Mouse (Mus musculus) right cerebral cortex, postnatal 25 days (tissue): Measurements from ENCODE around the gene Ptpre.
"Not testable (repeated sequence)": the region's sequence is repeated elsewhere in the genome, so short reads cannot be mapped to it uniquely, and the experiment has no call there.

Experiments used
- DNase-seq: peaks from one replicate; pipeline ENCODE4 v3.0.0; 2022

The Ptpre gene

GRCm38 (mm10) chr7:135537341-135537901, at the start of gene Ptpre:
Gene Ptpre, plus strand, starts transcription at chr7:135537481.
- DNase-seq = peak; percentile 91

DNA sequence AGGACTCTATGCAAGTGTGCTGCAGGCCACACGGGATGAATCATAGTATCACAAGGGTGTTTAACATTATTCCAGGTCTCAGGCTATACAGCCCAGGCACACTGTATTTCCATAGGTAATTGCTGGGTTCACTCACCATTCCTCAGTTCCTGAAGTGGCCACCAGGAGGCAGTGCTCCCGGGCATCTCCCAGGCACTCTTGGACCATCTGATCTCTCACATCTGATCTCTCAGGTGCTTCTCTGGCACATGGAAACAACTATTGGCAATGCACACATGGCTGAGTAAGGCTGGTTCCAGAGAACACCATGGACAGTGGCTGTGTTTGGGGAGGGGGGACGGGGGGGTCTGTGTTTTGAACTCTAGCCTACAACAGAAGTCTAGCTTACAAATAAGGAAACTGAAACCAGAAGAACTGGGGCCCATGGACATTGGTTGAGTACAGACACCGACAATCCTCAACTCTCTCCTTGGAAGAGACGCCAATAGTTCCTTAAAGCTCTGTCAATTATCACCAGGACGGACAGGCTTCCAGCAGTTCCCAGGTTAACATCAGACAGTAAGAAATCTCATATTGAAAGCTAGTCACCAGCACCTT, 49.0 kb upstream of the Ptpre start:
- DNase-seq = no peak

GRCm38 (mm10) chr7:135489724-135490499, 47.4 kb upstream of the Ptpre start:
- no peak for DNase-seq

DNA sequence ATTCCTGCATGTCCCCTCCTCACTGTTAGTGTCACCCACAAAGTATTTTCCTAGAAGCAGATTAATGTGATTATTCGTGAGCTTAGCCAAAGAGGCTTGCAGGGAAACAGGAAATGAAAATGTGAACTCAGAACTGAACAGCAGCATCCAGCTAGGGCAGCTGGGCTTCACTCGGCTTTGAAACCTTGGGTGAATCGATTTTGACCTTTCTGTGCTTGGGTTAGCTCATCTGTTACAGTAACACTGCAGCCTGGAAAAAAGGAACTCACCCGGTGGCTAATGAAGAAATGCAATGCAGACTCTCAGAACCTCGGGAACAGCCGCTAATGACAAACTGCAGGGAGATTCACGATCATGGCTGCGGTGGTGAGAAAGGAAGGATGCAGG, 46.8 kb upstream of the Ptpre start:
- DNase-seq = no peak

DNA sequence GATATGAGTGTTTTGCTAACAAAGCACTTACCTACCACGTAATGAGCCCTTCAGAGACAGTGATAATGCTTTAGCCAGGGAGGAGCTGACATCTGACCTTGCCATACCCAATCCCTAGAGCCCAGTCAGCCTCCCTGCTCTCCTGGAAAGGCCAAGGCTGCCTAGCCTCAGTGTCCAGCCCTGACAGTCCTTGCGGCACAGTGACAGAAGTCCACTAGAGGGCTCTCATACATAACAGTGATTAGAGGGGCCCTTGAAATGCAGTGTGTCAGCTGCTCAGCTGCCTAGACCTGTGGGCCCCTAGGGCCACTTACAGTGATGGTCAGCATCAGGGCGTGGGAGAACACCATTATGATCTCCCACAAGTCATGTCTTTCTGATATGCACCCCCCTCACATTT, 42.0 kb upstream of the Ptpre start:
- no peak for DNase-seq

GRCm38 (mm10) chr7:135498565-135499186, 38.6 kb upstream of the Ptpre start:
- no peak for DNase-seq

GRCm38 (mm10) chr7:135499403-135499802, 37.9 kb upstream of the Ptpre start:
- DNase-seq = no peak

DNA sequence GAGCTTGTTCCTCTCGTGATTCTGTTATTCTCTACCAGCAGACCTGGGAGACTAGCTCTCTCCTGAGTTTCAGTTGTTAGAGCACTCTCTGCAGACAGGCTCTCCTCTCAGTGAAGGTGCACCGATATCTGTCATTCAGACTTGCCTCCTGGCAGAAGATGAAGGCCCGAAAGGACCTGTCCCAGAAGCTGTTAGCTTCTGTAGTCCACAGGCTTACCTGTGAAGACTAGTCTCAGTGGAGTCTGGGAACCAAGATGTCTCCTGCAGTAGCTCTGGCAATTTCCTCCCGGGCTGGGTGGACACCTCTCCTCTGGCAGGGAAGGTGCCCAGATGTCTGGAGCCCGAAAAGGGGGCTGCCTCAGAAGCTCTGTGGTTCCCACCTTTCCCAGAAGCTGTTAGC, 30.8 kb upstream of the Ptpre start:
- DNase-seq = not testable (repeated sequence)

DNA sequence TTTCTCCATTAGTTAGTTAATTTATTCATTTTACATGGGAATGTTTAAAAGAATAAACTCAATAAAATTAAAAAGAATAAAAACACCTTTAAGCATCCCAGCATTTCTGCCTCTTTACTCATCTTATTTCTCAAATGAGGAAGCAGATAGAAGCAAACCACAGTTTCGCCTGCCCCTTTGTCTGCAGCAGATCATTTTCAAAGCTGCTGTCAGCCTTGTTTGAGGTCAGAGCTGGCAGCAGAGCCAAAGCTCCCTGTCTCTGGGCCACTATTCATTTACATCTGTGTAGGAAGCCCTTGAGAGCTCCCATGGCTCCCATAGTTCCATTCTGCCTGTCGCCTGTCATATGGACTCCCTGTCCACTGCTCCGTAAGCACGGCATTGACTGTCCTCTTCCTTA, 28.7 kb upstream of the Ptpre start:
- no peak for DNase-seq

DNA sequence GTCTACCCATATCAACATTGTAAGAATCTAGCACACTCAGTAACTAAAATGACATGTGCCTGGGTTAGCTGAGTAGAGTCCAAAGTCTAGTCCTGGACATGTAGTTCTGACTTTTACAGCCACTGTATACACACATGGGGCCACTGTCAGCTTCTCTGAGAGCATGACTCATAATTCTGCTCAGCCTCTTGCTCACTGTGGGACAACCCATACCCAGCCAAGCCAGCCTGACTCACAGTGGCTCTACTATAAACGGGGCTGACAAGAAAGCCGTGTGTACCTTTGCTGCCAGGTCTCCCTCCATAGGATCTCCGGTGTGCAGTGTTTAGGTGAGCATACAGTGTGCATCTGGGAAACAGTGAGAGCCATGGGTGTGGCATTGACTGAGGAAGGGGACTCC, 28.0 kb upstream of the Ptpre start:
- no peak for DNase-seq

DNA sequence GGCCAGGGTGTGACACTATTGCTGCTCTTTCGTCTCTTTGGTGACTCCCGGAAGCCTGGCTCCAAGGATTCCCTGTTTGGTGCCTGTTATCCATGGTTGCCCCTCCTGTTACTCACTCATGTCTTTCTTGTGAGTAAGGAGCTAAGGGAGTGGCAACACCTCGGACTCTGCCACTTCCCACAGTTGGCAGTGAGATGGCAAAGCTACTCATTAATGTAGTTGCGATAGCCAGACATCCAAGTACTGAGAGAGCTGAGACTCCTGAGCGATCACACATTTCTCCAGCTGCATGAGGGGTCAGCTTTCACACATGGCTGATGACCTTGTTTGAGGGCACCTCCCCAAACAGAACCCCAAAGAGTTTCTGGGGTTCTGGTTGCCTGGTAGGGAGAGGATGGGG, 26.9 kb upstream of the Ptpre start:
- no peak for DNase-seq

- DNase-seq = no peak
Observed at GRCm38 (mm10) chr7:135511723-135512122, 25.6 kb upstream of the Ptpre start.

DNA sequence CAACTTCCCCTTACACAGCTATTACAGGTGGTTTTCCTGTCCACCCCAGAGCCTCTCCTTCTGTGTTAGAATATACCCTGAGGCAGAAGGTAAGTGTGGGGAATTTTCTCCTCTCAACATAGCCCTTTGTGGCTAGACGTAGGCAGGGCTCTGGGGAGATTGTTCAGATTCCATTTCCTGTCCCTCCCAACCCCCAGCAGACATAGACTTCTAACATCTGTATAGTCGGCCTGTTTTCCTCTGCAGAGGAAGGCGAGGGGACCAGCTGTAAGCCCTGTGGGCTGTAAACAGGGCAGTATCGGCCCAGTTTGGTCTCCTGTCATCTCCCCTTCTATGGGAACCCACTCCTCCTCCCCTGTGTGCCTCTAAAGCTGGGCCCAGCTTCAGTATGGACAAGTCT, 20.1 kb upstream of the Ptpre start:
- no peak for DNase-seq

DNA sequence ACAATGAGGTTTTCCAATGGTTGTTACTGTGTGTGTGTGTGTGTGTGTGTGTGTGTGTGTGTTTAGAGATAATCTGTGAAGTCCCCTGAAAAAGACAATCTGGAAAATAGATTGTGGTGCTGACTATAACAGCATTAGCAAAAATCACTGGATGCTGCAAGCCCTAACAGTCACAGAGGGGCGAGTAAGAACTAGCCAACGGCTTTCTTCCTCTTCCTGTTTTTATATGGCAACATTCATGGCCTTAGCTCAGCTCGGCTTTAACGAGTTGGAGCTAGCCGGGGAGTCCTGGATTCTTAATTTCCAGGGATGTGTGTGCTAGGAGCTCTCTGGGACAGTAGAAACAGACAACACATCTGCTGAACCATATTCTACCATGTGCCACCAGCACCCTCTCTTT, 17.0 kb upstream of the Ptpre start:
- DNase-seq = no peak

DNA sequence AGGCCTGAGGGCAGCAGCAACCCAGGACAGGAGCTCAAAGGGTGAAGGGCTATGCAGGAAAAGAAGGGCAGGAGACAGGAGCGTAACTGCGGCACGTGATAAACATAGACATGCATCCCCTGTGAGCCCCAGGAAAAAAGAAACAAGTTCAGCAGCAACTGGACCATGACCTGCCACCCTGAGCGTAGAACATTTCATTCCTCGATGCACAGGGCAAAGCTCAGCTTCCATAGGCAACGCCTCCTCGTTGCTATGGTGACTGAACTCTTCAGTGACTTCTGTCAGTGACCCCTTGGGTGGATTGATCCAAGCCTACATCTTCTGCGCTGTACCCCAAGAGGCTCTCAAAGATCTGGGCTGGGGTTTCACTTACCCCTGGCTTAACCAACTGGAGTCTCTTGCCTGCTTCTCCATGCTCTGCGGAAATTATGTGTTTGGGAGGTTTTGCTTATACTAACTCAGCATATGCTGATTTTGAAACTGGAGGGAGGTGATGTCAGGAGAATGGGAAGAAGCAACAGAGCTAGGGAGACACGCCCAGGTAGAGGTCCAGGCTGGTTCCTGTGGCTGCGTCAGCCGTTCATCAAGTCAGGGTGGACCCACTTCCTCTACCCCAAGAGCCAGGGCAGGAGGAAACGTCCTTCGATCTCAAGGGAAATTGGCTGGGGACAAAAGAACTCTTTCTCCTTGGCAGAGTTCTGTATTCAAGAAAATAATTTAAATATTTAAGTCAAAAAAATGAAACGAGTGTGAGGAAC, 15.3 kb upstream of the Ptpre start:
- no peak for DNase-seq

DNA sequence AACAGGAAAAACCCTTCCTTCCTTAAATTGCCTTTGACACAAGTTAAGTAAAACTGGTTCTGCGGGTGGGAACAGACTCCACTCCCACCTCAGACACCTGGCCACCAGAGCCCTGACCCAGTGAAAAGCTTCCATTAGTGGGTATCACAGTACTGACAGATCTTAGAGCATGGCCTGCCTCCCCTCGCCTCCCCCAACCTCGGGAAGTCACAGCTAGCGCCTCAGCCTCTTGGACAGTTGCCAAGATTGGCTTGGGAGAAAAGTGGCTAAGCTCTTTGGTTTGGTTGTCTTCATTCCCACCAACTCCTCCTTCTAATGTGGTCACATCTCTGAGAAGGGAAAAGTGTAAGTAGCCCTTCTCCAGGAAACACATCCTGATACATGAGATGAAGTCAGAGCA, 13.3 kb upstream of the Ptpre start:
- no peak for DNase-seq

DNA sequence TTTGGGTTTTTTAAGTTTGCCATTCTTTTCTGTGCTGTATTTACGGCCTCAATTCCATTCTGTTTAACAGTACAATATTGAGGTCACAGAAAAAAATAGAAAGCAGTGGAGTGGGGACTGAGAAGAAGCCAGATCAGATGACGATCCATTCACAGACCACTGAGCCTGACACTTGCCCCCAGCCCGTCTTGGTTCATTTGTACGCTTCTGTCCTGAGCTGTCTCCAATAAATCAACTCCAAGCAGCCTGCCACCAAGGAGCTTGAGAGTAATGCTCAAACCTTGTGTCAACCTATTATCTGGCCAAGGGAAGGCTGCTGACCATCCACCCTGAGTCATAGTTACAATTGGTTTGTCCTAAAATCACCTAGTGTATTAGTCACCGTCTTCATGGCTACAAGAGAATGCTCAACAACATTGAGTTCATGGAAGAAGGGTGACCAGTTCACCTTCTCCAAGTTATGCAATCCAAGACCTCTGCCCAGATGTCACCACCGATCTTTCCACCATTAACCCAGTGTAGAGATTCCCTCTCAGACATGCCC, 12.8 kb upstream of the Ptpre start:
- no peak for DNase-seq

- DNase-seq = no peak
Observed at GRCm38 (mm10) chr7:135526574-135527152, 10.6 kb upstream of the Ptpre start.

GRCm38 (mm10) chr7:135527169-135527568, 10.1 kb upstream of the Ptpre start:
- no peak for DNase-seq

DNA sequence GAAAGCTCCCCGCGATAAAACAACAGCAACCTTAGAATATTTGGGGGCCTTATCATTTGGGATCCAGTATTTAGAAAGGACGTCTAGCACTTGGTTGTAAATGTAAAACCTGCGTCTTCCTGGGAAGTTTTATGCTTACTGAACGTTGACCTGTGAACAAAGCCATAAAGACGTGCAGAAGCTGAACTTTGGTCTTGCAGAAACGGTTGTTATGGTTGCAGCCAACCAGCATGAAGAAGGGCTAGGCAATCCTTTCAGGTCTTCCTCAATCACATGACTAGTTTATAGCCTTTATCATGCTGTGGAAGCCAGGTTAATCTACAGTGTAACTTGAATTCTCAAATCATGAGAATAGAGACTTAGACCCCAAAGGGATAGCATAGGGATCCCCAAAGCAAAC, 8.8 kb upstream of the Ptpre start, which contains the start of gene Clrn3:
Gene Clrn3, minus strand, starts transcription at position 140 of the 400 bp plus-strand sequence.
- no peak for DNase-seq

DNA sequence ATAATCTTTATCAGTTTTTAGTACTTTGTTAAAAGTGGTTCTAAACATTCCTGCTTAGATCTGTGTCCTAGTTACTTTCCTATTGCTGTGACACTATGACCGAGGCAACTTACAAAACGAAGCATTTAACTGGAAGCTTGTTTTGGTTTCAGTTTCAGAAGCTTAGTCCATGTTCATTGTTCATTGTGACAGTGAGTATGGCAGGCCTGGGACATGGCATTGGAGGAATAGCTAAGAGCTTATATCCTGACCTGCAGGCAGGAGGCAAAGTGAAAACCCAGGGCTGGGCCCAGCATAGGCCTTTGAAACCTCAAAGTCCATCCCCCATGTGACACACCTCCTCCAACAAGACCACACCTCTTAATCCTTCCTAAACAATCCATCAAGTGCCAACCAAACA, 8.2 kb upstream of the Ptpre start:
- no peak for DNase-seq

GRCm38 (mm10) chr7:135534548-135535189, 2.6 kb upstream of the Ptpre start:
- no peak for DNase-seq
